Mouse (Mus musculus): ENCODE measurements at regions not wholly inside any gene's neighbourhood (a gene's known extent, or its start where the extent isn't known, plus 50 kb on each side); places are given as distances from the start of the nearest gene placed in this dataset.

DNA sequence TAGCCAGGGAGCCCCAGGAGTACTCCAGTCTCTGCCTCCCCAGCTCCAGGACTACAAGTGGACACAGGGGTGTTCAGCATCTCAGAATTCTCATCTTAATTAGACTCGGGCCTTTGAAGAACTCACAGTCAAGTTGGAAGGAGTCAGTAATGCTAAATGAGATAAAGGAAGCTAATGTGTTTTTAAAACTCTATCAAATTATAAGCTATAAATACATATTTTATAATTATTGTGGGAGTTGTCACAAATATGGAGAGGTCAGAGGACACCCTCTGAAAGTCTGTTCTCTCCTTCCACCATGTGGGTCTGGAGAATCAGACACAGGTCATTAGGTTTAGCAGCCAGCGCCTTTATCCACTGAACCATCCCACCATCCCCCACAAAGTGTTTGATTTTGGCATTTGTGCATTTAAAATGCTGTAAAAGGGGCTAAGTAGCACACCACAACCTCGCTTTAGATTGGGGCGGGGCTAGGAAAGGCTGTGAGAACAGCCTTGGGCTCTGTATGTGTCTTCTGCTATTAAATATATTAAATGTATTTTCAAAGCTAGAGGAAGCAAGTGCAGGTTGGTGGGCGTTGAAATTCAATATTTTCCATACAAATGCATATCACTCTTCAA, 70.3 kb upstream of the Sall4 start:
- H3K9ac ChIP-seq: no peak overlapping the region
- H3K9me3 ChIP-seq (ENCODE audit: low read length): no peaks in the 10 kb centered on the region
- no peak for DNase-seq
- H3K4me3 ChIP-seq (ENCODE audit: low read depth, low read length): no peak overlapping the region
- H3K4me1 ChIP-seq (ENCODE audit: insufficient read depth): no peaks in the 10 kb centered on the region
- no peak for TF ChIP-seq CTCF (IDR thresholded peaks at IDR 0.05; ENCODE audit: low read depth)
- H3K36me3 ChIP-seq (ENCODE audit: insufficient read depth): no peaks in the 10 kb centered on the region
- 40% methylated on average over 5 of the region's 5 CpGs for WGBS
- H3K27ac ChIP-seq (ENCODE audit: low read depth, low read length): no peak overlapping the region
- ATAC-seq: no peak
- H3K4me2 ChIP-seq (ENCODE audit: low read depth): no peak overlapping the region
- peaks cover 24% of the 10 kb centered on the region for H3K27me3 ChIP-seq (ENCODE audit: insufficient read depth, low read length)

DNA sequence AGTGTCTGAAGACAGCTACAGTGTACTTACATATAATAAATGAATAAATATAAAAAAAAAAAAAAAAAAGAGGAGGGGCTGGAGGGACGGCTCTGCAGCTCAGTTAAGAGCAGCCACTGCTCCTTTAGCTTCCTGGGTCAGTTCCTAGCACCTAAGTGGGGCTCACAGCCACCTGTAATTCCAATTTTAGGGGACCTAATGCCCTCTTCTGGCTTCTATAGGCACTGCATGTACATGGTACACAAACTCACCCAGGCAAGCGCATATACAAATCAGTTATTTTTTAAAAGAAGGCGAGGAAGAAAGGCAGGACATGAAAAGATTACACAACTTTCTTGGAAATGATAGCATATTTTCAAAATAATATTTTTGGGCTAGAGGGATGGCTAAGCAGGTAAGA, 67.0 kb upstream of the Sall4 start:
- no peaks in the 10 kb centered on the region for H3K9me3 ChIP-seq (ENCODE audit: low read length)
- peak; percentile 13; the same call in 1 of the 2 replicates for TF ChIP-seq CTCF (IDR thresholded peaks at IDR 0.05; ENCODE audit: low read depth)
- ATAC-seq (no peak), DNase-seq (no peak)
- no peaks in the 10 kb centered on the region for H3K4me1 ChIP-seq (ENCODE audit: insufficient read depth)
- H3K27ac ChIP-seq (ENCODE audit: low read depth, low read length): no peak overlapping the region
- H3K9ac ChIP-seq: no peak overlapping the region
- peaks cover 8% of the 10 kb centered on the region for H3K27me3 ChIP-seq (ENCODE audit: insufficient read depth, low read length)
- H3K36me3 ChIP-seq (ENCODE audit: insufficient read depth): no peaks in the 10 kb centered on the region
- WGBS: 97% methylated on average over 3 of the region's 3 CpGs
- H3K4me3 ChIP-seq (ENCODE audit: low read depth, low read length): no peak overlapping the region
- H3K4me2 ChIP-seq (ENCODE audit: low read depth): no peak overlapping the region

DNA sequence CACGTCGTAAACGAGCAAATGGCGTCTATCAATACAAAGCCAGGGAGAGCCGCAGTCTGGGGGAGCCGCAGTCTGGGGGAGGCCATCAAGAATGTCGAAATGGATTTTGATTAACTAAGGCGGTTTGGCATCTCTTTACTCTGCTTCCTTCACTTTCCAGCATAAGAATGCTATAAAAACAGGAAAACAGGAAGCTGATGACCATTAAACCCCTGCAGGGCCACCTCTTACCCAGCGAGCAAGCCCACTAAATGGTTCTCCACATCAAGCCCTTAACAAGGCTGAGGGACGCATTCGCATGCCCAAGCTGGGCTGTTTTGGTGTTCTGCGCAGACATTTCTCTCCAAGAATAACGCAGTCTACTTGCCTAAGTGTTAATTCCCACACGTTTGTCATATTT, 64.0 kb upstream of the Sall4 start:
- Histone ChIP-seq H3K27me3 (ENCODE audit: insufficient read depth, low read length) (no peaks in the 10 kb centered on the region), H3K4me2 (ENCODE audit: low read depth) (no peak overlapping the region), H3K4me3 (ENCODE audit: low read depth, low read length) (no peak overlapping the region), H3K9ac (no peak overlapping the region), H3K36me3 (ENCODE audit: insufficient read depth) (no peaks in the 10 kb centered on the region), H3K4me1 (ENCODE audit: insufficient read depth) (no peaks in the 10 kb centered on the region), H3K27ac (ENCODE audit: low read depth, low read length) (no peak overlapping the region), H3K9me3 (ENCODE audit: low read length) (no peaks in the 10 kb centered on the region)
- DNase-seq: no peak
- WGBS: 54% methylated on average over 14 of the region's 14 CpGs
- ATAC-seq: no peak
- TF ChIP-seq CTCF (IDR thresholded peaks at IDR 0.05; ENCODE audit: low read depth): no peak

DNA sequence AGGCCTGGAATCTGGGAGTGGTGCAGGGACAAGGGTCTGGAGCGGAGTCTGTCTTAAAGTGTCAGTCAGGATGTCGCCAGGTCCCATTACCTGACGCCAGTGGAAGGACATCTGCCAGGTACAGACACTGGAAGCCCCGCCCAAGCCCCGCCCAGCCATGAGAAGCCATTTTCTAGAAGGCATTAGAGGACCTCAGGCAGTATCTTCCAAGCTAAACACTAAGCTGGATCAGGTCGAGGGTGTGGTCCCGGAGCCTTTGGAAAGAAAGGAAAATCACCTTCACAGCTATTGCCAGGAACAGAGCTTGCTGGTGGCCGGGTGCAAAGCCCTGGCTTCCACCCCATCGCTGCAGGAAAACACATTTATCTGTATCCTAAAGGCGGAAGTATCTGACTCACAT, 52.9 kb upstream of the Sall4 start:
- no peaks in the 10 kb centered on the region for H3K9me3 ChIP-seq (ENCODE audit: low read length)
- no peak overlapping the region for H3K27ac ChIP-seq (ENCODE audit: low read depth, low read length)
- 73% methylated on average over 10 of the region's 10 CpGs for WGBS
- H3K9ac ChIP-seq: no peak overlapping the region
- no peak overlapping the region for H3K4me2 ChIP-seq (ENCODE audit: low read depth)
- ATAC-seq: no peak
- H3K4me3 ChIP-seq (ENCODE audit: low read depth, low read length): no peak overlapping the region
- H3K4me1 ChIP-seq (ENCODE audit: insufficient read depth): no peaks in the 10 kb centered on the region
- H3K27me3 ChIP-seq (ENCODE audit: insufficient read depth, low read length): no peaks in the 10 kb centered on the region
- H3K36me3 ChIP-seq (ENCODE audit: insufficient read depth): no peaks in the 10 kb centered on the region
- DNase-seq: no peak
- no peak for TF ChIP-seq CTCF (IDR thresholded peaks at IDR 0.05; ENCODE audit: low read depth)
